Mouse (Mus musculus) ES-E14 (cell line): ENCODE measurements around the gene Lrrc3c. TPM values are rescaled to one million over a fixed set of nuclear protein-coding genes. Genes with fewer than 3 reads are reported as not detected.
"Not testable (repeated sequence)": the region's sequence is repeated elsewhere in the genome, so short reads cannot be mapped to it uniquely, and the experiment has no call there.

Experiments used
- DNase-seq: peaks from one replicate; pipeline ENCODE4 v3.0.0-alpha.2; 2013; ENCODE audit warnings: low read depth, low spot score
- H3K27ac ChIP-seq: 2 replicates; pipeline ENCODE4 v1.5.1; 2012; ENCODE audit warnings: low read depth, mild to moderate bottlenecking, low read length, moderate library complexity, mixed read lengths; ENCODE audit not compliant: poor library complexity, insufficient read depth, severe bottlenecking
- H3K36me3 ChIP-seq: 2 replicates; pipeline ENCODE4 v1.6.1; 2012; ENCODE audit warnings: mild to moderate bottlenecking, low read length, moderate library complexity, mixed read lengths; ENCODE audit not compliant: control insufficient read depth, poor library complexity, insufficient read depth, severe bottlenecking
- H3K4me1 ChIP-seq, 2 experiments: fragments of 150-350 bp in 1 of 2; sonication (generic) in 1 of 2; 2 replicates each; pipeline ENCODE4 v1.6.1; 2012; ENCODE audit warnings: low read length in 2 of 2, mild to moderate bottlenecking in 1 of 2, mixed read lengths in 1 of 2; ENCODE audit not compliant: control insufficient read depth in 2 of 2, insufficient read depth in 2 of 2, poor library complexity in 1 of 2
- H3K4me3 ChIP-seq, 2 experiments: fragments of 150-350 bp in 1 of 2; sonication (generic) in 1 of 2; 2 replicates each; pipeline ENCODE4 v1.5.1; 2012; ENCODE audit warnings: low read length in 2 of 2, low read depth in 1 of 2, mild to moderate bottlenecking in 1 of 2, mixed read lengths in 1 of 2; ENCODE audit not compliant: insufficient read depth in 1 of 2, poor library complexity in 1 of 2, severe bottlenecking in 1 of 2
- H3K9ac ChIP-seq: 2 replicates; pipeline ENCODE4 v1.6.1; 2012; ENCODE audit warnings: low read depth, mild to moderate bottlenecking, low read length, mixed read lengths; ENCODE audit not compliant: poor library complexity, insufficient read depth, severe bottlenecking
- H3K9me3 ChIP-seq: fragments of 150-350 bp; sonication (generic); 2 replicates; pipeline ENCODE4 v1.6.1; 2012; ENCODE audit warnings: low read depth, mild to moderate bottlenecking, low read length; ENCODE audit not compliant: control insufficient read depth, insufficient read depth
- CHD2 ChIP-seq: IDR thresholded peaks from 2 replicates; pipeline ENCODE4 v1.6.1; 2014; ENCODE audit warnings: mild to moderate bottlenecking, low read depth, low read length, inconsistent platforms
- HCFC1 ChIP-seq: IDR thresholded peaks from 2 replicates; pipeline ENCODE4 v1.6.1; 2012; ENCODE audit warnings: low read length, inconsistent platforms, borderline replicate concordance; ENCODE audit not compliant: insufficient read depth
- MAFK ChIP-seq: IDR thresholded peaks from 2 replicates; pipeline ENCODE4 v1.6.1; 2014; ENCODE audit warnings: mild to moderate bottlenecking, low read depth, low read length, inconsistent platforms; ENCODE audit not compliant: insufficient read depth
- ZC3H11A ChIP-seq: IDR thresholded peaks from 2 replicates; pipeline ENCODE4 v1.6.1; 2012; ENCODE audit warnings: low read depth, mild to moderate bottlenecking, inconsistent platforms, low read length, borderline replicate concordance
- ZNF384 ChIP-seq: IDR thresholded peaks from 2 replicates; pipeline ENCODE4 v1.6.1; 2012; ENCODE audit warnings: low read depth, low read length, inconsistent platforms
- in situ Hi-C, 2 experiments: fragments of 600-800 bp; cut with MboI; formaldehyde crosslinking; loops; one replicate each; pipeline ENCODE4 v1.15.1; 2025; ENCODE audit warnings: low sequenced_read_pairs in 2 of 2, inconsistent platforms in 1 of 2; ENCODE audit not compliant: unreplicated experiment in 2 of 2
- total RNA-seq: library from RNA; depleted of rRNA; stranded (reverse); fragments of 300-350 nt; gene quantifications from 2 replicates; pipeline ENCODE4 v1.2.3, GENCODE M21; 2012

The Lrrc3c gene
- total RNA-seq, 1 experiment: not detected

DNA sequence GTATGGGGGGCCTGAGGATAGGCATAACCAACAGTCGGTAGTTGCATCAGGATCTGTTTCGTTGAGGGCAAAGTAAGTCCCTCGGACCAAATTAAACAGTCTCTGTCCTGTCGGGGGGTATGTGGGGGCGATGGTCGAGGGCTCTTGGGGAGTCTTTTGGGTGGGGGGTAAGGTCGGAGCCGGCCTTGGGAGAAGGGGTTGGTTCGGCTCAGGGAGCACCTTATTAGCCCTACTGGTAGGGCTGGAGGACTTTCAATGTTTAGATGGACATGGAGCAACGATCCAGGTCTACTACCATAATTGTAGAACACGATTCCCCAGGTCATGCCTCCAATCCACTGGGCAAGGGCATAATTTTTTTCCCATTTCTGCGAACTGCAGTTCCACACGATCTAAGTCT lies 22.7 kb downstream of the Lrrc3c start:
- Histone ChIP-seq H3K4me3 (no peak overlapping the region), H3K27ac (no peak overlapping the region), H3K36me3 (no peaks in the 10 kb centered on the region), H3K9ac (no peak overlapping the region), H3K4me1 (no peaks in the 10 kb centered on the region), H3K9me3 (peaks cover 4% of the 10 kb centered on the region; the same call in 1 of the 2 replicates)
- no peak for DNase-seq
- TF ChIP-seq ZC3H11A (no peak), ZNF384 (no peak), CHD2 (no peak), MAFK (no peak), HCFC1 (no peak)
- in situ Hi-C loops: no loop called here

- H3K4me1 ChIP-seq, H3K9me3 ChIP-seq, DNase-seq, H3K27ac ChIP-seq, H3K9ac ChIP-seq, H3K4me3 ChIP-seq, in situ Hi-C loops, H3K36me3 ChIP-seq: not testable (repeated sequence)
Measured at GRCm38 (mm10) chr11:98623981-98624380, 25.9 kb downstream of the Lrrc3c start.

DNA sequence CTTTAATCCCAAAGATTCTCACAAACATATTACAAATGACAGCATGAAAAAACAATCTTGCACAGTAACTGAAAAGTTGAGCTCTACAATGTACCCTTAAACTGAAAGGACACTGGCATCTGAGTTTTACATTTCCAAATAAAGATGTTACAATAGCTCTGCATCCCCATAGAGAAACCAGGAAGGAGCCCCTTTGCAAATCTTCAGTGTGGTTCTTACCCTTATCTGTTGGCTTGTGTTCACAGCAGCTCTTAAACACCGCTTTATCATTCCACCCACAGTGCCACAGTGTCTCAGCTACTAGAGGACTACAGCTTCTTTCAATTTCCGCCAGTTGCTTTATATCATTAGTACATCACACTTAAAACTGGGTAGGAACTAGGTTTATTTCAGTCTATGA lies 26.3 kb downstream of the Lrrc3c start:
- H3K9me3 ChIP-seq, DNase-seq, H3K4me3 ChIP-seq, in situ Hi-C loops, H3K4me1 ChIP-seq, H3K27ac ChIP-seq, H3K9ac ChIP-seq, H3K36me3 ChIP-seq: not testable (repeated sequence)

DNA sequence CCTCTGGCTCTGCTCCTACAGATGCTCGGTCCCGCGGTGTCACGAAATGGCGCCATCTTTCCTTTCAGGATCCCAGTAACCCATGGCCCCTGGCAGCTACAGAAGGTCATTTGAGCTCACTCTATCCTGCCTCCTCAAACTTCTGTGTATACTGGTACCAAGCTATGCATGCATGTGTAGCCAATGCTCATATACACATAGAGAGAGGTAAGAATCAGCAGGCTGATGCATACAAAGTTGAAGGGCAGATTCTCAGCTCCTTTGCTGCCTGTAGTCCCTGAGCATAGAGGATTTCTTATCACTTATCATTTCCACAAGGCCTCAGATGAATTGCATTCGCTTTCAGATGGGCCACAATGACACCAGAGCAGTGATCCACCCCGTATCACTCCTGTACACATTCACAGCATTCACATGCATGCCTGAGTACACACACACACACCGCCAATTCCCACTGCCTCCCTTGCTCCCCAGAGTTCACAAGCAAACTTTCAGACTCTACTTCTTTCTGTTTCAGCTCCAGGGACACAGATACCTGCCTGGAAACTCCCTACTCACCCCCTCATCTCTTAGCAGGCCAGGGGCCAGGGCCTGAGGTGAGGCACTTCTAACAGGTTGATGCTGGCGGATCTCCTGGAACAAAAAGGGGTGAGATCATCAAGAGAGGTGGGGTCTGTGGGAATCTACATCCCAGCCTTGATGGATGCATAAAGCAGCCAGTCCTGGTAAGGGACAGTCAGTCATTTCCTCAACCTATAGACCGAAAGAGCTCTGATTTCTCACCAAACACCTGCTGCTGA lies 27.7 kb downstream of the Lrrc3c start, which contains the start of the genes Gm12355 and Gsdma3:
Gene Gm12355 (minus strand): TSS at position 51 of the 800 bp plus-strand sequence.
Gene Gsdma3 (plus strand): TSS at position 750 of the 800 bp plus-strand sequence.
- Histone ChIP-seq H3K9me3 (0 out of 2 replicates have a peak, but pooled peaks cover 2% of the 10 kb centered on the region), H3K4me3 (no peak within 1 kb of the TSS), H3K9ac (no peak within 1 kb of the TSS), H3K27ac (no peak within 1 kb of the TSS), H3K36me3 (no peaks in the 10 kb centered on the region), H3K4me1 (no peaks in the 10 kb centered on the region)
- DNase-seq: no peak
- in situ Hi-C loops: no loop called here
- TF ChIP-seq ZNF384 (no peak), HCFC1 (no peak), MAFK (no peak), ZC3H11A (no peak), CHD2 (no peak)

- Histone ChIP-seq H3K27ac (no peak overlapping the region), H3K4me1 (no peaks in the 10 kb centered on the region), H3K4me3 (no peak overlapping the region), H3K9ac (no peak overlapping the region), H3K36me3 (no peaks in the 10 kb centered on the region), H3K9me3 (no peaks in the 10 kb centered on the region)
- no peak for DNase-seq
- in situ Hi-C loops: no loop called here
- TF ChIP-seq ZNF384 (no peak), HCFC1 (no peak), MAFK (no peak), ZC3H11A (no peak), CHD2 (no peak)
Measured at GRCm38 (mm10) chr11:98628706-98629105, 30.6 kb downstream of the Lrrc3c start.
